Mouse (Mus musculus) right cerebral cortex, postnatal 4 days (tissue): ENCODE data around the gene Akap5.

Source experiments
- DNase-seq: peaks from one replicate; pipeline ENCODE4 v3.0.0-alpha.2; 2022

Akap5 gene

DNA sequence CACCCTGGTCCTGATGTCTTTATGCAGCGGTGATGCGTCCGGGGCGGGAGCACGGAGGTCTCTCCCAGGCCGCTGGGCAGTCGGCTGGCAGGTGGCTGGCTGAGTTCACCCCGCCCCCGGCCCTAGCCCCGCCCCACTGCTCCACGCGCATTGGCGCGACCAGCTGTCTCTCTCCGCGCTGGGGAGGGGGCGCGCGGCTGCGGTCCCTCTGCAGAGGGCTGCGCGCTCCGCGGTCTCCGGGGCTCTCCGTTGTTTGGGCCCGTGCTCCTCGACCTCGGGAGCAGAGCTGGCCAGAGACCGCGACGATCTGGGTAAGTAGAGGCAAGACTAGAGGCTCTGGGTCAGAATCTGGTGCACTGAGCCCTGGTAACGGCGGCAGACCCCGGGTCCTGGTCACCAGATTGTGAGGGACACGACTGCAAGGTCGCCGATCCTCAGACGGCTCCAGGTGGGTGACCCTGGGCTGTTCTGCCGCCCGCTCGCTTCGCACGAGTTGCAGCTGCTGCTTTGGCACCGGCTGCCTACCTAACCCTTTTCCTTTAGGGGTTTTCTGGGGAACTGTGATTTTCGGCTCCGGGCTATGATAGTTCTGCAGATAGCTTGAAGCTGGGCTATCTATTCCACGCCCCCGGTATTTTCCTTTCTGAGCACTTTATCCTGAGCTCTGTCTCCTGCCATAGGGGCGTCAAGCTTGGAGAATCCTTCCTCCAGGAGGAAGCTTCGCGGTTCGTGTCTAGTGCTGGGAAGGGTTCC, at the start of gene Akap5:
TSS of gene Akap5 (plus strand) at position 213 of the 753 bp plus-strand sequence.
- DNase-seq, result peak; percentile 80

DNA sequence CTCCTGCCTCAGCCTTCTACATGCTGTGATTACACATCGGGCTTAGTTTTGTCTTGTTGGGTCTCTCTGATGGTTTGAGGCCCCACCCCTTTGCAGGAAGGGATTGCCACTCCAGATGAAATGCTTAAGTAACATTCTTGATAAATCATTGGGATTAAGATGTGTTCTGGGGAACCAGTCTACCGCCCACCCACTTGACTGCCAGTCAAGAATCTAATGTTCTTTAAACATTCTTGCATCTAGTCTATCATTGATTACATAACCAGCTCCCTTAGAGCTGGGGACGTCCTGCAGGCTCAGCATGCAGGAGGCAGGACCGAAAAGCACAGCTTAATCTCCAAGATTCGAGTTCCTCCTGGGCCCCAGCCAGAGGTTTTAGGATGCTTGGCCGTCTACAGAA, 46.5 kb upstream of the Akap5 start:
- DNase-seq, result no peak

DNA sequence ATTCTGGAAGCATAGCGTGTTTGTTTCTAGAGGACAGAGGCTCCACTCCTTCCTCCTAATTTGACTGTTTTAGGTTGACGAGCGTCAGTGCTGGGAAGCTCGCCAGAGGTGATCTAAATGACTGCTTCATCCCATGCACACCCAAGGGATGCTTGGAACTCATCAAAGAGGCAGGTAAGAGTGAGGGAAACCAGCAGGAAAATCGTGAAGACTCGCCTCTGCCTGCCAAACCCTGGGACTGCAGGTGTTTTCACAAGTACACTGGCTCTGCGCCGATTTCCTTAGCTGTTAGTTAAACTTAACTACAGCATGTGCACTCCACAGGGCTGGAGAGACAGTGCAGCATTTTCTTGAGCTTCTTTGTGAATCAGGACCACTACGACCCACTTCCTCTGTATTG, 44.1 kb upstream of the Akap5 start:
- DNase-seq, result no peak

DNA sequence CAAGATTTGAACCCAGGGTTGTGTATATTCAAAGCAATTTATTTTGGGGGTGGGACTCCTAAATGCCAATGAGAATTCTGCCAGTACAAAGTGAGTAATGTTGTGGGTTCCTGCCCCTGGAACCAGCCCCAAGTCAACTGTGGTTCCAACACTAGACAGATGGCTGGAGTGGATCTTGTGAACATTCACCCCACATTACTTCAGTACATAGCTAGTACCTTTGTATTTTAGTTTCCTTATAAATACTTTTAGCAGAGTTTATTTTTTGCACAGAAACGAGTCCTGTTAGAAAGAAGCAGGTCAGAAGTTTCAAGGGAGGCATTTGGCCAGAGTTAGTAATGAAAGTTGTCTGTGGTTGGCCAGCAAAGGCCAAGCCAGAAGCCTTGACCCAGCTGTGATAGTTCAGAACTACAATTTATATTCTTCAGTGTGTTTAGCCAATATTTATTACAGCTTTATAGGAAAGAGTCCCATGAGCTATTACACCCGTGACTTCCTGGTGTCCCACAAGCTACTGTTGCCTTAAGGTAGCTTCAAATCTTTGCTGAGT, 43.5 kb upstream of the Akap5 start:
- no peak for DNase-seq

DNA sequence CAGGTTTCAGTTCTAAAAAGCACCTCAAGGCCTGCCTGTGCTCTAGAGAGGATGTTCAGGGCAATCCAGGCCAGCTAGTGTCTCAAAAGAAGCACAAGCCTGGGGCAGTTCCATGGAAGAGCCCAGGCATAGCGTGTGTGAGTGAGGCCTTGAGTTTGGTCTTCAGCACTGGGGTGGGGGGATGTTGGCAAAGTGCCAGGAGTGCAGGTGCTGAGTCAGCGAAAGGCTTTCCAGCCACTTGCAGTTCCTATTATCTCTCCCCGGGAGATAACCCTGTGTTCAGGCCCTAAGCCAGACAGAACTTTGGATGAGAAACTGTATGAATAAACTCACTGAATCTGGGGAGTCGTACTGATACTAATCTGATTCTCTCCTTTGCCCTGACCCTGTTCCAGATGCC, 42.6 kb upstream of the Akap5 start:
- no peak for DNase-seq

DNA sequence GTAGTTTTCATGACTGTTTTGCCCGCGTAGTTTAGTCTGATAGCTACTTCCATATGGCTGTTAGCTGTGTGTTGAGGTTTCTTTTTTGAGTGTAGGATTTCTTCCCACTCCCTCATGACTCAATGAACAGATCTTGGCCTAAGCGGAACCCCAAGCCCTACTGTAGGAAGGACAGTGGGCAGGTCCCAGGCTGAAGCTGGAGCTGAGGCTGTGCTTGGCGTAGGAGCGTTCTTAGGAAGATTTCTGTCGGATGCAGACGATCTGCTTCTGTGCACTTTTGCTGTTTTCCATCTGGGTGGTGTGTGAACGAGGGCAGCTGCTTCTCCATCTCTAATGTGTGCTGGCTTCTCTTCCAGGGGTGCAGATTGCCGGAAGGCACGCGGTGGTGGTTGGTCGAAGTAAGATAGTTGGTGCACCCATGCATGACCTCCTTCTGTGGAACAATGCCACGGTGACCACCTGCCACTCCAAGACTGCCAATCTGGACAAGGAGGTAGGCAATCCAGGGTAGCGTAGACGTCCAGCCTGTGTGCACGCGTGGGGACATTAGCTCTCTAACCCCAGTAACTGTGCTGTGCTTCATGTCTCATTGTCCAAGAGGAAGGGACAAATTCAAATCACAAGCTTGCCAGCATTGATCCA, 42.0 kb upstream of the Akap5 start:
- no peak for DNase-seq

DNA sequence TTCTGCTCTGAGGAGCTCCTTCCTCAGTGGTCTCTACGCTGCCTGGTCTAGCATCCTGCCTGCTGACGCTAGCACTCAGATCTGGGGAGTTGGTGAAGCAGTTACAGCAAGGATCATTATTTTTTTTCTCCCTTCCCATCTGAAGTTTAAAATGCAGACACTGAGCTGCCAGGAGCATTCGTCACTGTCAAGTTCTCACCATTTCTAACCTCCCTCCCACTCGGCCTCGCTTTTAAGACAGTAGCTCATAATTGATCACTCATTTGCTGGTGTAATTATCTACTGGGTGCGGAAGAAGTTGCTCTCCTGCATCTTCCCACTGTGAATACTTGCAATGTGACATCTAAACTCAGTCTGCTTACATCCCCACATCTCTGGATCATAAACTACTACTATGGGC, 39.3 kb upstream of the Akap5 start:
- DNase-seq, result no peak

DNA sequence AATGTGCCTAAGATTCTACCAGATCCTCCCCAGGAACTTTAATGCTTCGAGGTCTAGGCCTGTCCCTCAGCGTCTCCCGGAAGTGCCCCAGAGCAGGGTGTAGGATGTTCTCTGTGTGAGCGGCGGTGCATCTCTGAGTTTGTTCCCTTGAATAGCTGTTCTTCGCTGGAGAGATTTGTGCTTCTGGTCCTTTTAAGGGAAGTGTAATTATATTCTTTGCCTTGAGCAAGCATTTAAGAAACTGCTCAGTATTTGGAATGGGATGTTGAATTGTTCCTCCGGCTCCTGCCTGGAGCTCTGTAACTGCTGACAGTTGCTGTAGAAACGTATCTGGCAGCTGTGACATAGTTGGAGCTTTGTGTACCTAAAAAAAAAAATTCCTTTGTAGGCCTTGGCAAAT, 36.7 kb upstream of the Akap5 start:
- DNase-seq, result no peak

DNA sequence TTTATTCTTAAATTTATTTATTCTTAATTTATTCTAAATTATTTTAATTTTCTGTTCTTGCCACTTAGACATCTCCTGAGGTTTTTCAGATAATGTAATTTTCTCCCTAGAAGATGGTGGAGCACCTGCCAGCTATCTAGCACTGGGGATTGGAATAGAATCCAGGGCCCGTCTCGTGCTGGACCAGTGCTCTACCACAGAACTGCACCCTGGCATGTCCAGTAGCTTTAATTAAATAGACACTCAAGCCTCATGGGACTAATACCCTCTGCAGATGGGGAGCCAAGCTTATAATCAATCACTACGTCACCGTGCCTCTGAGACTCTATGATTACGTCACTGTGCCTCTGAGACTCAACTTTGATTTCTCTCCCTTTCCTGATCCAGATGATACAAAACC, 36.2 kb upstream of the Akap5 start:
- no peak for DNase-seq

DNA sequence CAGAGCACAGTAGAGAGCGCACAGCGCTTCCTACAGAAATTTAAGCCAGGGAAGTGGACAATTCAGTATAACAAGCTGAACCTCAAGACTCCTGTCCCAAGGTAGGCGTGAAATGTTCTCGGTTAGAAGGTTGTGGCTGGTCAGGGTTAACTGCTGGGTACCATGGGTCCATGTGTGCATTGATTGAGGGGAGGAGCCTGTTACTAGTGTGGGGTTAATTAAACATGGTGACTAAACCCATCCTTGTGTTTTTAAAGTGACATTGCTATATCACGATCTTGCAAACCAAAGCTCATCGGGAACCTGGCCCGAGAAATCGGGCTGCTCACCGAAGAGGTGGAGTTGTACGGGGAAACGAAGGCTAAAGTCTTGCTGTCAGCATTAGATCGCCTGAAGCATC, 35.3 kb upstream of the Akap5 start:
- DNase-seq, result no peak

DNA sequence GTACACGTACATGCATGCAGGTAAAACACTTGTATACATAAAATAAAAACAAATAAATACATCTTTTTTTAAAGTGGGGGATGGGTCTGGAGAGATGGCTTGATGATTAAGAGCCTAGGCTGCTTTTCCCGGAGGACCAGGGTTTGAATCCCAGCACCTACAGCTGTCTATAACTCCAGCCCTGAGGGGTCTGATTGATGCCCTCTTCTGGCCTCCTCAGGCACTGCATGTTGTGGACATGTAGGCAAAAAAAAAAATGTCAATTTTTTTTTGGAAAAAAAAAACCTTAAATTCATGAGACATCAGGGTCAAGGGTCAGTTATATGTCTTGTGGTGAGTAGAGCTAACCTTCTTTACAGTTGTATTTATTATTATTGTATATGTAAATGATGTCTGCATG, 34.4 kb upstream of the Akap5 start:
- DNase-seq, result no peak

DNA sequence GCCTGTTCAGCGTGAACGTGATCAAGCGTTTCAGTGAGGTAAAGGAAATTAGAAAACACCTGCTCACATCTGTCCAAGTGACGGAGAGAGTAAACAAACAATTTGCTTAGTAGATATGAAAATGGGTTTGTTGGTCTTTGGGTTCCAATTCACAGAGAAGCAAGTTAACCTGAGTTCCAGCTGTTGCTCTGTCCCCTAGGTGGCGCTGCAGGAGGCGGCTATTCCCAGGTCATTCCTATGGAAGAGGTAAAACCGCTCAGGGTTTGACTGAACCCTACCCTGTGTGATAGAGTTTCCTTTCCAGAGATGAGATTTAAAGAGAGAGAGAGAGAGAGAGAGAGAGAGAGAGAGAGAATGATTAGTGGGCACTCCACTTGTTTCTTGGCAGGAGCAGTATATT, 31.5 kb upstream of the Akap5 start:
- peak; percentile 72 for DNase-seq

DNA sequence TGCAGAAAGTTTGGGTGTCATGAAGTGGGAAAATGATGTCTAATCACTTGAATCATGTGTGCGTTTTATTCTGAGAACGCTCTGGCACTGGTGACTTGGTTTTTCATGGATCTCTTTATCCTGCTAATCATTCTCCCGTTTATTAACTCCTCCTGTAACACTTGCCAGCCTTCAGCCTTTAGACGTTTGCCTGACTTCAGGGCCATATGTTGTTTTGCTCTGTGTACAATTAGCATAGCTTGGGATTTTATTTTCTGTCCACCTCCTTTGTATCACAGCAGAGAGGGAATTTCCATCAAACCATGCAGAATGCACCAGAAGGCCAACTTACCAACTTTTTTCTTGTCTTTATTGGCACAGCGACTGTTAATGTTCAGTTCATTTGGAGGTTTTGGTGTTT, 26.9 kb upstream of the Akap5 start:
- no peak for DNase-seq

DNA sequence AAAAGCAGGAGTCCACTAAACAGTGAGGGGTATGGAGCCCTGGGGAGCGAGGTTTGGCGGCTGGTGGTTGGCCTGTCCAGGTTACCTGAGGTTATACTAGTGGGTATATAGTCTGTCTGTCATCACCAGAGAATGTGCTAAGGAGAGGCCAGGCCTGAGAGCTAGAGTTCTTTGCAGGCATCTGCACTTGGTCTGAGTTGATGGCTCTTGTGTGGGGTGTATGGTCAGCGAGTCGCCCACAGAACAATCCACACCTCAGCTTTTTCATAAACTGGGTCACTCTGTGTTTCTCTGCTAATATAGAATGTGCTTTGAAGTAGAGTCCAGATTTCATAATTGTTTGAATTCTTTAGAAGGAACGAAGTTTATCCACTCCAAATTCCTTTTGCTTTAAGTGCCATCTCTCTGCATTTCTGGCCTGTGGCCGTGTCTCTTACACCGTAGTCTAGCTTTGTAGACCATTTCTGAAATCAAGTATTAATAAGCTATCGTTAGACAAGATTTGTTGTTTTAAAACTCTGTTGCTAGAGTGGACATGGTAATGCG, 25.3 kb upstream of the Akap5 start:
- no peak for DNase-seq

DNA sequence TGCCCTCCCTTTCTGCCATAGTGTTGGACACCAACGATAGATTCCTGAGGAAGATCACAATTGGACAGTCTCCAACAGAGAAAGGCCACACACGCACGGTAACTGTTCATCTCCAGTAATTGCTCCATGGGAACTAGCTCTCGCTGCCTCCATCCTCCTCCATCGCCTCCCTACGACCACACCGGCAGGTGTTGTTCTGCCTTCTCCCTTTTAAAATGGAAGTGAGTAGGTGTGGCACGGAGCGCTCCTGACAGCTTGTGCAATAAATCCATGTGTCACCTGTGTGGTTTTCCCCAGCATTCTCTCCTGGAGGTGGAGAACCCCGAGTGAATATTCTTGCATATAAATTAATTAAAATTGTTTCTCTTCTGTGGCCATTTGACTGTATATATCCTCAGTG, 24.3 kb upstream of the Akap5 start:
- DNase-seq, result no peak

DNA sequence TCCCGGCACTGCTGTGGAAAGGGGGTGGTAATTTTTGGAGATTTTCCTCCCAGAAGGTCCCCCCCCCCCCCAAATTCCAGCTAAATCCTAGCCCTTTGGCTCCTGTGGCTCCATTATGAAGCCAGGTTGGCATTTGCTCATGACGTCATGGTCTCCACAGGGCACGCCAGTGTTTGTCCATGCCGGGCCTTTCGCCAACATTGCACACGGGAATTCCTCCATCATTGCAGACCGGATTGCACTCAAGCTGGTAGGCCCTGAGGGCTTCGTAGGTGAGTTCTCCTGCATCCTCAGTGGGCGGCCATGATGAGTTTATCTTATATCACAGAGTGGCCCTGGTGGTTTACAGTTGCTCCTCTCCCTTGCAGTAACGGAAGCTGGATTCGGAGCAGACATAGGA, 21.2 kb upstream of the Akap5 start:
- no peak for DNase-seq

DNA sequence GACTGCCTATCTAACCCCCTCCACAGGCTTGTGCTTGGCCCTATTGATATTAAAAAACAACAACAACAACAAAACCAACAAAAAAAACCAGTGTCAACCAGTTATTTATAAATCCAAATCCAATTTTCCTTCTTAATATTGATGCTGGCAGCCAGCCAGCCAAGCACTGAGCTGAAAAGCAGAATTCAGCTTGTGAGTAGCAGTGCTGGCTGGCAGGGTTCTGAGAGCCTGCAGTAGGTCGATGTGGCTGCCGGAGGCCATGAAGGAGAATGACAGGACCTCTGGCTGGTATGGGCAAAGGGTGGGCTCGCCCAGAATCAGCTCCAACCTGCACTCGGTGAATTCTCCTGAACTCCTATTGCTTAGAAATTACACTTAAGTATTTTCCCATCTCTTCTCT, 20.5 kb upstream of the Akap5 start:
- peak; percentile 44 for DNase-seq

DNA sequence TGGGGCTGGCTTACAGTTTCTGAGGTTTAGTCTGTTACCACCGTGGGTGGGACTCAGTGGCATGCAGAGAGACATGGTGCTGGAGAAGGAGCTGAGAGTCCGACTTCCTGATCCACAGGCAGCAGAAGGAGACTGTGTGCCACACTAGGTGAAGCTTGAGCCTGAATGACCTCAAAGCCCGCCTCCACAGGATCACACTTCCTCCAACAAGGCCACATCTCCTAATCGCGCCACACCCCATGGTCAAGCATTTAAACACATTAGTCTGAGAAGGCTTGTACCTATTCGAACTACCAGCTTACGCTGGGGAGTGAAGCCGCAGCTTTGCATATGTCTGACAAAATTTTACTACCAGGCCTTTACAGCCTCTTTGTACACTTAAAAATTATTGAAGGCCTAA, 19.6 kb upstream of the Akap5 start:
- DNase-seq, result no peak

DNA sequence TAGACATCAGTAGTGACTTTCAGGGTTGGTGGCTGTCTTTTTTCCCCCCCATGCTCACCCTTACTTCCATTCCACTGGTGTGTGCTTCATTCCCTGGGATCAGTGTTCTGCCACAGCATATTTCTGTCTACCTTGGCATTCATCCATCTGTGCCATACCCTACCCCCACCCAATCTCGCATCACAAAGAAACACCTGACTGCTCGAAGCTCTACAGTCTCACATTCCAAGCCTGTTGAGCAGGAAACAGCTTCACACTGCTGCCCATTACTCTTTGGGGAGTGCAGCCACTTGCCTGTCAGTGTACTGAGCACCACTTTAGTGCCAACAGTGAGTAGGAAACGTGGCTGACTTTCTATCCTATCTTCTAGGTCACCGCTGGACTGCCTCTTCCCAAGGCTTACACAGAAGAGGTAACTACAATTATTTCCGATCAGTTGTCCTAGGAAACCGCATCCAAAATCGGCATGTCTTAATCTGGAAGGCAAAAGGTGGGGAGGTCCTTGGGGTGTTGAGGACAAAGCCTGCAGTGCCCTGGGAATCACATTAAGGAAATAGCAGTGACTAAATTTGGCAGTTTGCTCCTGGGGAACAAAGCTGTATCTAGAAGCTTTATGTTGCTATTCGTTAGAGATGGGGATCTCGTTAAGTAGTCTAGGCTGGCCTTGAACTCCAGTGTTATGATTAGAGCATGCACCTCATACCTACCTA, 17.7 kb upstream of the Akap5 start:
- DNase-seq, result no peak

DNA sequence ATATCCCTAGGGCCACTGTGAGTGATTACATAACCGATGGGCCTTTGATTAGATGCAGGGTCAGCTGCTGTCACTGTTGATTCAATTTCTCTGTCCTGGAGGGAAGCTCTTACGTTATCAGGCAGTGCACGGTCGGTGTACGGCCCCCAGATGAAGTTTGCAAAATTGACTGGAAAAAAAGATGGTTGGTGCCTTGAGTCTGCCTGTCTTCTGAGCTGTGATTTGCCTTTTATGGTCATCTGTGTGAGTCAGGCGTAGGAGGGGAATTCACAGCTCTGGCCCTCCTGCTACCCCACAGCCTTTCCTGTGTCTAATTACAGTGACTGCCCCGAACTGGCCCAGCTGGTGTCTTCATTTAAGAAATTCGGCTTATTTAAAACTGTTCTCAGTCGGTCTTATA, 16.7 kb upstream of the Akap5 start:
- no peak for DNase-seq

DNA sequence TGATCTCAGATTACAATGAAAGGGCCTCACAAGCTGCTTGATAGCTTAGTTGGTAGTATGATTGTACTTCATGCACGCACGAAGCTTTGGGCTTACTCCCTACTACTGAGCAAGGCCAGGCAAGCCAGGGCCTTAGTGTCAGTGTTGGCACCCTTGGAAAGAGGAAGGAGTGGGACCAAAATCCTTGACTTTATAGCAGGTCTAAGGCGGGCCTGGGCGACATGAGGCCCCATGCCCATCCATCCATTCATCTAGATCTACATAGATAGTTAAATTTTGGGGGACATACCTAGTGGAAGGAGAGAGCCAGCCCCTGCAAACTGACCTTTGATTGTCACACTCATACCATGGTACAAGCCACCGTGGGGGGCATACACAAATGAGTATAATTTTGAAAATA, 16.3 kb upstream of the Akap5 start:
- no peak for DNase-seq

DNA sequence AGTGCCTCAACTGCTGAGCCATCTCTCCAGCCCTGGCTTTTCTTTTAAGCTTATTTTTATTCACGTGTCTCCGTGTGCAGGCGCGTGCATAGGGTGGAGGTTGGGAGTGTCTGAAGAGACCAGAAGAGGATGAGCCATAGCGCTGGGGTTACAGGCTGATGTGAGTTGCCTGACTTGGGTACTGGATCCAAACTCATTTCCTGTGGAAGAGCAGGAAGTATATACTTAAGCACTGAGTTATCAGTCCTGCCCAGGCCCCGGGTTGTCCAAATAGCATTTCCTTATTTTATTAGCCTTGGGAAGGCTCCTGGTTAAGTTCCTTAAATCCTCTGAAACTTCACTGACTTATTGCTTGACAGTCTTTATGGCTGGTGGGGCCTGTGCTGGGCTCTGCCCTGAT, 14.7 kb upstream of the Akap5 start:
- DNase-seq, result no peak

DNA sequence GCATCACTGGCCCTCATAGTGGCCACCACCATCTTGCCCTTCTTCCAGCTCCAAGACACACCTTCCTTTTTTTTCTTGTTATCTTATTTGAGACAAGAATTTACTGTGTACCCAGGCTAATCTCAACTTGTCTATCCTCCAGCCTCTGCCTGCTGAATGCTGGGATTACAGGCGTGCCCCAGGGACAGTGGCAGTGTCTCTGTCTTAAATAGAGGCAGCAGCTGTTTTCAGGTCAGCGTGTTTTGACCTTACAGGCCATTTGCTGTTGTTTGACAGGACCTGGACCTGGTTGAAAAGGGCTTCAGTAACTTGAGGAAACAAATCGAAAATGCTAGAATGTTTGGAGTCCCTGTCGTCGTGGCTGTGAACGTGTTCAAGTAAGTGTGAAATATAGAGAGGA, 14.1 kb upstream of the Akap5 start:
- no peak for DNase-seq

DNA sequence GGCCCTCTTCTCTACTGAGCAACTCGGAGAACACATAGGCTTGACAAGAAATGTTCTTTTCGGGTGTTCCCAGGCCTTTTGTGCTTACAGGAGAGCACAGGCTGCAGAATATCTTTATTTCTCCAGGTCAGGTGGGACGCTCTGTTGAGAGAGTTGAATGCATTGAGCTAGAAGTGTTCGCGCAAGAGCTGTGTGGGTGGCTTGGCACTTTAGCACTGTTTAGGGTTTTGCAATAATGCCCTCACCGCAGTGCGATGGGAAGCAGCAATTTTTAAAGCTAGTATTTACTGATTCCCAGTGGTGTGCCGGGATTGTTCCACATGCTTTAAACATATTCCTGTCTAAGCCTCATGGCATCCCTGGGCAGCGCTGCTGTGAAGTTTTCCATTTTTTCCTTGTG, 13.5 kb upstream of the Akap5 start:
- DNase-seq, result no peak
